Mouse (Mus musculus) myocyte (in vitro differentiated cells): ENCODE measurements around the gene Frmd4a. TPM values are rescaled to one million over a fixed set of nuclear protein-coding genes. Genes with fewer than 3 reads are reported as not detected.

Experiments
- H3K27me3 ChIP-seq: one replicate; pipeline ENCODE4 v1.6.1; 2011; ENCODE audit not compliant: control insufficient read depth, insufficient read depth, insufficient read length
- H3K36me3 ChIP-seq: one replicate; pipeline ENCODE4 v1.6.1; 2011; ENCODE audit not compliant: control insufficient read depth, insufficient read depth
- H3K4me2 ChIP-seq: one replicate; pipeline ENCODE4 v1.6.1; 2011; ENCODE audit warnings: low read depth, control low read depth
- H3K4me3 ChIP-seq: one replicate; pipeline ENCODE4 v1.5.1; 2011; ENCODE audit warnings: mild to moderate bottlenecking, control low read depth, moderate library complexity
- H3K79me2 ChIP-seq: one replicate; pipeline ENCODE4 v1.6.1; 2011; ENCODE audit not compliant: control insufficient read depth, insufficient read depth
- H3ac ChIP-seq: one replicate; pipeline ENCODE4 v1.6.1; 2011; ENCODE audit not compliant: control insufficient read depth, insufficient read length
- CEBPB ChIP-seq: IDR thresholded peaks from 2 replicates; pipeline ENCODE4 v1.6.1; 2011; ENCODE audit warnings: mild to moderate bottlenecking, moderate library complexity; ENCODE audit not compliant: poor library complexity, insufficient read depth, severe bottlenecking
- E2F4 ChIP-seq: IDR thresholded peaks from one replicate; pipeline ENCODE4 v1.6.1; 2011; ENCODE audit warnings: mild to moderate bottlenecking, control low read depth, moderate library complexity; ENCODE audit not compliant: insufficient read depth
- MAX ChIP-seq: IDR thresholded peaks from one replicate; pipeline ENCODE4 v1.6.1; 2011; ENCODE audit warnings: low read depth, mild to moderate bottlenecking, control low read depth
- MYOD1 ChIP-seq, 3 experiments: IDR thresholded peaks; one replicate each; pipeline ENCODE4 v1.6.1; 2011; ENCODE audit warnings: control low read depth in 2 of 3, low read depth in 2 of 3, mild to moderate bottlenecking in 2 of 3, moderate library complexity in 1 of 3; ENCODE audit not compliant: insufficient read length in 2 of 3, control insufficient read depth in 1 of 3
- MYOG ChIP-seq, 3 experiments: IDR thresholded peaks; one replicate each; pipeline ENCODE4 v1.6.1; 2011; ENCODE audit warnings: control low read depth in 2 of 3, low read depth in 2 of 3, mild to moderate bottlenecking in 2 of 3; ENCODE audit not compliant: insufficient read length in 2 of 3, control insufficient read depth in 1 of 3, insufficient read depth in 1 of 3
- POLR2A ChIP-seq: IDR thresholded peaks from one replicate; pipeline ENCODE4 v1.6.1; 2011; ENCODE audit warnings: low read depth, mild to moderate bottlenecking, control low read depth, moderate library complexity; ENCODE audit not compliant: insufficient read length
- POLR2AphosphoS2 ChIP-seq: IDR thresholded peaks from one replicate; pipeline ENCODE4 v1.6.1; 2011; ENCODE audit warnings: low read depth, control low read depth; ENCODE audit not compliant: insufficient read length
- REST ChIP-seq: IDR thresholded peaks from one replicate; pipeline ENCODE4 v1.6.1; 2011; ENCODE audit warnings: mild to moderate bottlenecking, control low read depth, moderate library complexity; ENCODE audit not compliant: insufficient read depth, insufficient read length
- SRF ChIP-seq: IDR thresholded peaks from one replicate; pipeline ENCODE4 v1.6.1; 2011; ENCODE audit warnings: low read depth; ENCODE audit not compliant: control insufficient read depth, insufficient read length
- TCF12 ChIP-seq: IDR thresholded peaks from one replicate; pipeline ENCODE4 v1.6.1; 2011; ENCODE audit warnings: mild to moderate bottlenecking, control low read depth; ENCODE audit not compliant: poor library complexity, insufficient read depth, severe bottlenecking
- TCF3 ChIP-seq: IDR thresholded peaks from one replicate; pipeline ENCODE4 v1.6.1; 2011; ENCODE audit warnings: low read depth, control low read depth; ENCODE audit not compliant: insufficient read length
- USF1 ChIP-seq: IDR thresholded peaks from one replicate; pipeline ENCODE4 v1.6.1; 2011; ENCODE audit warnings: low read depth, mild to moderate bottlenecking, control low read depth, moderate library complexity
- polyA plus RNA-seq: library from polyadenylated mRNA; unstranded; fragments of >200 nt; fragmentation: generic; extraction: Trizol; gene quantifications from one replicate; pipeline ENCODE4 v1.2.1, GENCODE M21; 2012; ENCODE audit warnings: missing spikeins

The Frmd4a gene
- polyA plus RNA-seq, 1 experiment = 24.7 TPM

DNA sequence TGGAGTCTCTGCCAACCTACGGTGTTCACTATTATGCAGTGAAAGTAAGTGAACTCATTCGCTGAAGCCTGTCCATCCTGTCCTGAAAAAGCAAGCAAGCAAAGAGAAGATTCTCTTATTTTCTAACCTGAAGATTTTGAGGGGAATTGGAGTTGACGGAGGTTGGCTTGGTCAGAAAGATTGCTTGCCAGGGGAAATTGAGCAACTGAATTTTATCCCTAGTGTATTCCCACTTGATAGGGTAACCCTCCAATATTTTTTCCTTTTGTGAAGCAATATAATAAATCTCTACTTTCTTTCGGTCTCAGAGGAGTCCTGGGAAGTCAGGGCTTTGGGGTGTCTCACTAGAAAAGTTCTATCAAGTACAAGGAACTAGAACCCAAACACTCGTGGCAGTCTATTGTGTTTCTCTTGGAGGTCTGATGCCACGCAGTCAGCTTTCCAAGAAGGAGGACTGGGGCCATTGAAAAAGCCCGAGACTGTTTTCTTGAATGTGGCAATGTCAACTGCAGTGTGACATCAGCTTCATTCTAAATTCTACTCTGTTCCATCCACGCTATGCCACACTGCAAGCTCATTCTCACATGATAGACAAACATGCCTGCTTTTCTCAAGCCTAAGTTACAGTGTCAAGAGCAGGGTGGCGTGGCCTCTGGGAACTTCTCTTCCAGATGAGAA, 517.8 kb downstream of the Frmd4a start:
- Histone ChIP-seq H3K4me2 (no peak overlapping the region), H3K36me3 (peaks cover 41% of the 10 kb centered on the region), H3K4me3 (no peak overlapping the region), H3K79me2 (no peaks in the 10 kb centered on the region), H3K27me3 (no peaks in the 10 kb centered on the region), H3ac (no peak overlapping the region)
- TF ChIP-seq E2F4 (no peak), POLR2A (no peak), REST (no peak), MYOG (IDR thresholded peaks at IDR 0.05; ENCODE audit: control insufficient read depth in 1 of 3, insufficient read depth in 1 of 3, insufficient read length in 2 of 3, low read depth in 2 of 3) (no peak), POLR2AphosphoS2 (no peak), MAX (no peak)

DNA sequence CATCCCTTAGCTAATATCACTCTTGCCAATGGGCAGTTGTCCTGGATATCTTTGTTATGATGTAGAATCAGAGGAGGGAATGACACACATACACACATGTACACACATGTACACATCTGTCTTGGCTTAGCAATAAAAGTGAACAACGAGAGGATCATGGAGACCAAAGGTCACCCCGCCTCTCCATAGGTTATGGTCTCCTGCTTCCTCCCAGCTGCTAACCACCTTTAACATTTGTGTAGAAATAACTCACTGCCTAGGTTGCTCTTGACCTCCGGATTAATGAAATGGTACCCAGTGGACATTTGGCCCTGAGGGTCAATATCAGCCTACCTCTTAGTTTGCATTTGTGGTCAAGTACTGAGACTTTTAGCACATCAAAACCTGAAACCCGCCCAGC, 523.8 kb downstream of the Frmd4a start:
- Histone ChIP-seq H3K4me2 (peak overlapping the region; percentile 81), H3ac (no peak overlapping the region), H3K4me3 (no peak overlapping the region), H3K79me2 (no peaks in the 10 kb centered on the region), H3K36me3 (peaks cover 14% of the 10 kb centered on the region), H3K27me3 (no peaks in the 10 kb centered on the region)
- TF ChIP-seq MYOD1 (IDR thresholded peaks at IDR 0.05; ENCODE audit: control insufficient read depth in 1 of 3, insufficient read length in 2 of 3, low read depth in 2 of 3) = peak in 1 of 3 experiments; percentile 3
- no peak for TF ChIP-seq TCF3

DNA sequence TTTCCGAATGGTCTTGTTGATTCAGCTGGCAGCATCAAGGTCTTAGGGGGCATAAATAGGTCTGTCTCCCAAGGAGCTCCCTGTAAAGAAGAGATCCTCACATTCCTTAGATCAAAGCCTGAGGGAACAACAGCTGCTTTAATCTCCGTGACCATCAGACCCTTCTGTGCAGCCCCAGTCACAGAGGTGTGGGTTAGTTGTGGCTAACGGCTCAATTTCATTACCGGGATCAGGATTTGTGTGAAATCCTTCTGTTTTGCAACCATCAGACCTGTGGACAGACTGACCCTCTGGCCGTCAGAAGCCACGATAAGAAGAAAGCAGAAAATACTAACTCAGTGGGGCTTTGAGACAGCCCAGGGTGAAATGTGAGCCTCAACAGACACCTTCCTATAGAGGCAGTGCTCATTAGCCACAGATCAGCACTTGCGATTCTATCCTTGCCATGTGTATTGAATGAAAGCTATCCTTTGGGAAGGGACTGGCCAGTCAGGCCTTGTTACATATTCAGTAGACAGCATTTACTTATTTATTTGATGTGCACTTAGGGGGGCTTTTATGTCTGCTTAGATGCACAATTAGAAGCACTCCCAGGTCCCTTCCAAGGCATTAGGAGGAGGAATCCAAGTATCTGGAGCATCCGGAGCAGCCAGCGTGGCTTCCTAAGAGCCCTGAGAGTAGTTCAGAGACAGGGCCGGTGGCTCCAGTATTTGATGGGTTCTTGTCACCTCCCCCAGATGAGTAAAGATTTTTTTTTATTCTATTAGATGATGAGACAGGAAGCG, 524.5 kb downstream of the Frmd4a start:
- no peak for TF ChIP-seq E2F4
- peak; percentile 26 to 95 (median 88) for TF ChIP-seq MYOG (IDR thresholded peaks at IDR 0.05; ENCODE audit: control insufficient read depth in 1 of 3, insufficient read depth in 1 of 3, insufficient read length in 2 of 3, low read depth in 2 of 3)
- TF ChIP-seq TCF3 = peak; percentile 44
- peak; percentile 63 to 87 (median 87) for TF ChIP-seq MYOD1 (IDR thresholded peaks at IDR 0.05; ENCODE audit: control insufficient read depth in 1 of 3, insufficient read length in 2 of 3, low read depth in 2 of 3)
- TF ChIP-seq CEBPB = peak; percentile 72
- TF ChIP-seq REST = no peak
- peak; percentile 93 for TF ChIP-seq TCF12
- H3ac ChIP-seq = no peak overlapping the region
- no peaks in the 10 kb centered on the region for H3K27me3 ChIP-seq
- H3K4me2 ChIP-seq = peak overlapping the region; percentile 81
- H3K79me2 ChIP-seq = no peaks in the 10 kb centered on the region
- H3K36me3 ChIP-seq = peaks cover 15% of the 10 kb centered on the region
- no peak overlapping the region for H3K4me3 ChIP-seq

DNA sequence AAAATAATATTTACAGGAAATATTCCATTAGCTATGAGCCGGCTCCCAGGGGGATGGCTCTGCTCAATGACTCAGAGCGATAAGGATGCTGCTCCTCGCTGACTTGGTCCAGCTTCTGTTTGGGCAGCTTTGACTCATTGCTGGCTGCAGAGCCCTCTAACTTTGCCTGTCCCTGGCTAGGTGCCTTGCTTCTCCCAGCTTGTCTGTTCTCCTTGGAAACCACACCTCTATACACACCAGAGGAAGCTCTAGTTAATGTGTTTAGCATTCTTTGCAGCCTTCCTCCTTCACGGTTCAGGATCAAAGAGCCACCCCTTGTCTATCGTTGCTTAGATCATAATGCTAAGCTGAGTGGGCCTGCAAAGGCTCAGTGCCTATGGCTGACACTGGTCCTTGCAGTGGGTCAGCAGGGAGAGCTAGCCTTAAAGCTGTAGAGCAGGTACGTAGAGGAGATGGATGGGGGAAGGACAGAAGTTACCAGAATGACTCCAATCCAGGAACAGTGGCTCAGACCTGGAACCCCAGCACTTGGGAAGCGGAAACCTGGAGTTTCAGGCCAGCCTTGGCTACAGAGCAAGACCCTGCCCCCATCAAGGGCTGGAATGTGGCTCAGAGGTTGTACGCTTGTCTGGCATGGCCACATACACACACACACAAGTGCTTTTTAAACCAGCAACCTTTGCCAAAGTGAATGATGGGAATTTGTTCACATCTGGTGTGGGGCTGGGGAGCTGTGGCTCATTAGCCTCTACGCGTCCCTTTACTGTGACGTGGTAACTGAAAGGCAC, 525.3 kb downstream of the Frmd4a start:
- H3K4me2 ChIP-seq = peak overlapping the region; percentile 81

DNA sequence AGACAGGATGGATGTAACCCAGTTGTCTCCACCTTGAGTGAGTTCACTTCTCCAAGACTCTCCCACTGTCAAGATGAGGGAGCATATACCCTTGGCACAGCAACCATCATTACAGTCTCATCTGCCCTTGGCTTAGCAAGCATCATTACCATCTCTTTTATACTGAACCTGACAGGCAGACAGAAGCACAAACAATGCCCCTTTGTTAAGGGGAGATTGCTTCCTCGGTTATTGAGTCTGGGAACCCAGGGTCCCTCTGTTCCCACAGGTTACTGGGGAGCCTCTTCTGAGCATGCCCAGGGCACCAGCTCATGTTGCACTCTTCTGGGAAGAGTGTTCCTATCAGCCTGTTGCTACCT, 525.9 kb downstream of the Frmd4a start:
- no peaks in the 10 kb centered on the region for H3K27me3 ChIP-seq
- H3K4me2 ChIP-seq = peak overlapping the region; percentile 81
- H3ac ChIP-seq = no peak overlapping the region
- H3K79me2 ChIP-seq = no peaks in the 10 kb centered on the region
- TF ChIP-seq USF1 = no peak
- TF ChIP-seq SRF = no peak
- no peak for TF ChIP-seq POLR2A
- no peak for TF ChIP-seq MYOG (IDR thresholded peaks at IDR 0.05; ENCODE audit: control insufficient read depth in 1 of 3, insufficient read depth in 1 of 3, insufficient read length in 2 of 3, low read depth in 2 of 3)
- H3K4me3 ChIP-seq = no peak overlapping the region
- H3K36me3 ChIP-seq = peaks cover 18% of the 10 kb centered on the region

More for the DNA sequence above, 525.3 kb downstream of the Frmd4a start:
- H3K36me3 ChIP-seq = peaks cover 23% of the 10 kb centered on the region
- H3K79me2 ChIP-seq = no peaks in the 10 kb centered on the region
- no peak overlapping the region for H3ac ChIP-seq
- no peaks in the 10 kb centered on the region for H3K27me3 ChIP-seq
- no peak overlapping the region for H3K4me3 ChIP-seq
- TF ChIP-seq CEBPB (no peak), E2F4 (no peak), USF1 (no peak), SRF (no peak), MYOD1 (IDR thresholded peaks at IDR 0.05; ENCODE audit: control insufficient read depth in 1 of 3, insufficient read length in 2 of 3, low read depth in 2 of 3) (peak in 1 of 3 experiments; percentile 20), TCF12 (no peak)
